Mouse (Mus musculus): ENCODE data around the gene Syne1.
"Not testable (repeated sequence)": the region's sequence is repeated elsewhere in the genome, so short reads cannot be mapped to it uniquely, and the experiment has no call there.

Syne1 gene

DNA sequence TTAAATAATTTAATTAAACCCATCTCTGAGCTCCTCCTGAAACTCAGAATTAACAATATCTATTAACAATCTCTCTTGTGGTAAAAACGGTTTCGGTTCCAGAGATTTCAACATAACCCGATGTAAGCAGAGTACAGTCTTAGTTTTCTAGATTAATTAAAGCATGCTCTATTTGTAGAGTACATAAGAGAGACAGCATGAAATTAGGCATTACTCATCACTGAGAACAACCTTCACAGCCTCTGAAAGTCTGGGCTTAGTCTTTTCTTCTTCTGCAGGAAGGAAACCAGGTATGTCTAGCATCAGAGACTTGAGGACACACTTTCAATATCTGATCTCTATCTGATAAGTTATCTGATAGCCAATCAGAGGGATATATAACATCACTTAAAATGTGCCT lies 29.0 kb downstream of the Syne1 start:
- in situ Hi-C loops (cut with MboI, MseI): no loop called here

GRCm38 (mm10) chr10:5520695-5521094 lies 30.6 kb downstream of the Syne1 start:
- in situ Hi-C loops (cut with MboI, MseI): no loop called here

GRCm38 (mm10) chr10:5515330-5515729 lies 36.0 kb downstream of the Syne1 start:
- in situ Hi-C loops (cut with MboI, MseI): no loop called here

DNA sequence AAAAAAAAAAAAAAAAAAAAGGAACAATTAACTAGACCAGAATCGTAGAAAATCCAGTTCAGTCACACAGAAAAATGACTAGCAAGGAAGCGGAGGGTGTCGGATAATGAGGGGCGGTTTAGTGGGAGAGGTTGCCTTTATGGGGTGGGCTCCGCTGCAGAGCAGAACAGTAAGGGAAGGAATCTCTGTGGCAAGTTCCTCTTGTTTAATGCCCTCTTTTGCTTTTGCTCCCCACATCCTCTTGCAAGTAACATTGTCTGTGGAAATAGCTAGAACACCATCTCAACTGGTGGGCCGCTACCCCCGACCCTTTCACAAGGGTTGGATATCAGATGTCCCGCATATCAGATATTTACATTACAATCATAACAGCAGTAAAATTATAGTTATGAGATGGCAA lies 37.1 kb downstream of the Syne1 start:
- in situ Hi-C loops (cut with MboI, MseI): no loop called here

- in situ Hi-C loops (cut with MboI, MseI): no loop called here
Observed at GRCm38 (mm10) chr10:5512285-5512684, 39.0 kb downstream of the Syne1 start.

- in situ Hi-C loops (cut with MboI, MseI): no loop called here
Observed at GRCm38 (mm10) chr10:5511403-5511802, 39.9 kb downstream of the Syne1 start.

DNA sequence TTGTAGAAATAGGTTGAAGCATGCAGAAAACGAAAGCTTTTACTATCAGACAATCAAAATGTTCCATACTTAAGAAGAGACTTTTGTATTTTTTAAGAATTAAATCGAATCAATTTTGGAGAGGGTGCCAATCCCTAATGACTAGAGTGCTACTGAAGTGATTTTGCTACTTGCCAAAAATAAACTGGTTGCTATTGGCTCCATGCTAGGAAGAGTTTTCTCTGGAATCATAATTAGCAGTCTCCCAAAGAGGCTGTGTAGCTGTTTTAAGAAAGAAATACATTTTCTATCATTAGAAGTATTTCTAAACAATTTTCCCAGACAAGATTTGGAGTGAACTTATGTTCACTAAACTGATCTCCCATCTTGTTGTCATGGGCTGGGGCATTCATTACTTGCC lies 43.8 kb downstream of the Syne1 start:
- in situ Hi-C loops (cut with MboI, MseI): no loop called here

DNA sequence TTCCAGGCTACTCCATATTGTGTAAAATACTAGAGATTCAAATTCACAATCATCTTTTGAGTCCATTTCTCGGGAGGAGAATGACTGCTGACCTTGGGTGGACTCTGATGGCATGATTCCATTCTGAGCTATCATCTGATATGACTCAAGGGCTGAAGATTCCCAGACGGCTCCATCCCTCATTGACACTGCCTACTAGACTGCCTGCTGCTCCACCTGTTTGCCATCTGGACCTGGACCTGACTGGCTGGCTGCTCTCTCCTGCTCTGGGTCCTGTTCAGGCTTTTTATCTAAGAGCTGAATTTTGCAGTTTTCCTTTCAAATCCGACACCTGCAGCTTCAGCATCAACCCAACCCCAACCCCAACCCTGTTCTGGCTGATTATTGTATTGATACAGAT lies 46.5 kb downstream of the Syne1 start:
- in situ Hi-C loops (cut with MboI, MseI): no loop called here

DNA sequence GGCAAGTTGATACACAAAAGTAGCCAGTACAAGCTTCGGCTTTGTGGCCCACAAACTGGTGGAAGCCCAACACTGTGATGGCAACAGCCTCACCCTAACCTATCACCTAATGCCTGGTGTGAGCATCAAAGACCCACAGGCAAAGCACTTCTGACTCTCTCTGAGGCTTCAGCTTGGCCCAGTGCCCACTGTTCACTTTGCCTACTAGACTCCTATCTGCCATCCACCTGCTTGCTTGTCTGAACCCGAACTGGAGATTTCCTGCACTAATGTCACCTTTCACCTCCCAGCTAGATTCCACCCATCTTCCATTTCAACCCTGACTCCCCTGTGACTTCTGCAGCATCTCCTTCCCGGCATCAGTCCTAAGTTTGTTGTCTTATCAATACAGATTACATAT lies 47.4 kb downstream of the Syne1 start:
- in situ Hi-C loops (cut with MboI, MseI): no loop called here

DNA sequence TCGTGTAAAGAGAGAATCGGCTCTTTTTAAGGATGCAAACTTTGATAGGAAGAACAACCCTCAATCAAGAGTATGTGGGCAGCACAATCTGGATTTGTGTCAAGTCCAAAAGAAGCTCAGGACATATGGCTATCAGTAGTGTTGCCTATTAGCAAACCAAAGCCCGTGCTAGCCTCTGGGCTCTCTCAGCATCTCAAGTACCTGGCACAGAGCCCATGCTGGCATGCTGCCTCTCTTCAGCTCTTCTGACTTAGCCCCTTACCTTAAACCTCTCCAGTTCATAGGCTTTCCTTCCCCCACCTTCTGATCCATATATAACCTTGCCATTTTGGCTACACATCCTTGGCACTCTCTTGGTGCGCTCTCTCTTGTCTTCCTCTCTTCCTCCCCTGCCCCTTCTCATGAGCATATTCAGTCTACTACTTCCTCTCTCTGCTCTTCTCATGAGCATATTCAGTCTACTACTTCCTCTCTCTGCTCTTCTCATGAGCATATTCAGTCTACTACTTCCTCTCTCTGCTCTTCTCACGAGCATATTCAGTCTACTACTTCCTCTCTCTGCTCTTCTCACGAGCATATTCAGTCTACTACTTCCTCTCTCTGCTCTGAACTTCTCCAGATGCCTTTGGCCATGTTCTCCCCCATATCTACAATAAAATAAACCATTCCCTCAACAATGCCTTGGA lies 51.5 kb downstream of the Syne1 start:
- in situ Hi-C loops (cut with MboI, MseI): not testable (repeated sequence)

- in situ Hi-C loops (cut with MboI, MseI): no loop called here
Observed at GRCm38 (mm10) chr10:5497859-5498258, 53.4 kb downstream of the Syne1 start.

DNA sequence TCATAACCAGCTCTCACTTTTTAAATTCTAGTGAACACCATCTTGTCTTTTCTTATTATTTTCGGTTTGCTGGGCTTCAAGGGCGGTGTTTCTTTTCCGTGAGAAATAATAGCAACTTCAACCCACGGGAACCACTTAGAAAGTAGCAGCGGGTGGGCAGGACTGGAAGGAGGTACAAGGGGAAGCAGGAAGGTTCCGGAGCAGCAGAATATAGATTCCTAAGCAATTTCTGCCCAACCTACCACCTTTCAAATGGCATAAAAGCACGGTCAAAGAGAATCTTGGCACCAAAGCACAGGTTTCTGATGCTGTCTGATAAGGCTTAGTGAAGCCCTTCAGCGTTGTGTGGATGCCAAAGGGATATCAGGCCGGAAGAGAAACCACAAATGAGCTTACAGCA lies 60.2 kb downstream of the Syne1 start:
- in situ Hi-C loops (cut with MboI, MseI): no loop called here

GRCm38 (mm10) chr10:5490029-5490428 lies 61.3 kb downstream of the Syne1 start:
- in situ Hi-C loops (cut with MboI, MseI): no loop called here

- in situ Hi-C loops (cut with MboI, MseI): loop anchor here in 1 of 2 experiments (10.0 kb wide), 1 partner anchor 307 kb away; no protein-coding TSS in a partner anchor
Observed at GRCm38 (mm10) chr10:5488097-5488496, 63.2 kb downstream of the Syne1 start.

- in situ Hi-C loops (cut with MboI, MseI): loop anchor here in 1 of 2 experiments (5.0 to 10.0 kb wide), 2 partner anchors 76 to 314 kb away; no protein-coding TSS in a partner anchor
Observed at GRCm38 (mm10) chr10:5480552-5481550, 70.4 kb downstream of the Syne1 start.

DNA sequence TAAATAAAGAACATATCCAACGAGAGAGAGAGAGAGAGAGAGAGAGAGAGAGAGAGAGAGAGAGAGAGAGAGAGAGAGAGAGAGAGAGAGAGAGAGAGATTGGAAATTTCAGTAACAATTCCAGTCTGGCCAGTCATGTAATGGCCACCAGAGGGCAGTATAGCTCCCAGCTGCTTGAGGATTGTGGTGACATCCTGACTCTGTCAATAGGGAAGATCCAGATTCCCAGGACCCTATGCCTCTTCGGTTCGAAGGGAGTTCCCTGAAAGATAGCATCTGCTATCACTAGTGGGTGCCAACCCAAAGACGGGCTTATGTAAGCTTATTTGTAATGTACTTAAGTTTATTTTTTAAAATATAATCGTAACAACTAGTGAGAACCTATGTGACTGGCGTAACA lies 71.2 kb downstream of the Syne1 start:
- in situ Hi-C loops (cut with MboI, MseI): loop anchor here in 1 of 2 experiments (5.0 to 10.0 kb wide), 2 partner anchors 77 to 315 kb away; no protein-coding TSS in a partner anchor

GRCm38 (mm10) chr10:5468638-5469037 lies 82.6 kb downstream of the Syne1 start:
- in situ Hi-C loops (cut with MboI, MseI): loop anchor here in 1 of 2 experiments (10.0 kb wide), 1 partner anchor 1324 kb away; no protein-coding TSS in a partner anchor

DNA sequence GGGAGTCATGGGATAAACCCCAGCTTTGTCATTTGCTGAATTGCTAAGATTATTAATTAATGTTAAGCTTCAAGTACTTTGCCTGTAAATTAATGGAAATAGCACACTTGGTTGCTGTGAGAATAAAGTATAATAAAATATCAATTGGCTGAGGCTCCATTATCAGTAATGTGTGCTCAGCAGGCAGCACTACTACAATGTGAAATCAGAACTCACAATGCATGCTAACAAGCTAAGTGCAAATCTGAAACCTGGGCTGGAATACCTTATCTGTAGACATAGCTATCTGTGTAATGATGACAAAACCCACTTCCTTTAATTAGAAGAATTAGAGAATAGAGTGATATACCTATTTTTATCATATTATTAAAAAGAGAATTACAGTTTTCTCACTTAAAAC lies 97.5 kb downstream of the Syne1 start:
- in situ Hi-C loops (cut with MboI, MseI): no loop called here

- in situ Hi-C loops (cut with MboI, MseI): no loop called here
Observed at GRCm38 (mm10) chr10:5449944-5450343, 101.3 kb downstream of the Syne1 start.

DNA sequence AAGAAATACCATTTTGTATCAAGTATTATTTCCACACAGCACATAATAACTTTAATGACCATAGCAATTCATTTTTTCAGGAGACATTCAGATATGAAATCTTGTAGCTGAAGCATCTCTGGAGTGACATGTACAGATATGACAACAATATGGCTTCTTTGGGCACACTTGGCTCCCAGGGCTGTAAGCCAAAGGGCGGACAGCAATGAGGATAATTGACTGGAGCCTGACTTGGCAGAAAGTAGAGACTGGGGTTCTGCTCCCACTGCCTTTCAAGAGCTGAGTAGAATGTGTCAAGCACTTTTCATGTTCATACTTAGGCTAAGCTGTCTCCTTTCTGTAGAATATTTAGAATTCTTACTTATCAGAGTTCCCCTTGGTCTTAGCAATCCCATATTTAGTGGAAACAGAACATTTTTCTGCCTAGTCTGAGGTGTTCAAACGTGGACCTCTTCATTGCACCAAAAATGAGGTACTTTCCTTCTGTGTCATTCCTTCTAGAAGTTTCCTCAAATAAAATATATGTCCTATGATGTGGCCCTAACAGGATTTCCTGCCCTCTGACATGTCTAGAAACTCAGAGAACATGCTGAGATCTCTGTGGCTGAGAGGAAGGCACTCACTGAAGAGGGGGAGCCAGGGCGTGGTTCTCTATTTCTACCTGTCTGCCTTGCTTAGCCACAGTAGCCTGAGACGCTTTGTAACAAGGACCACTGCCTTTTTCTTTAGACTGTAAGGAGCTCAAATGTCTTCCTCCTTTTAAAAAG lies 103.1 kb downstream of the Syne1 start:
- in situ Hi-C loops (cut with MboI, MseI): no loop called here

DNA sequence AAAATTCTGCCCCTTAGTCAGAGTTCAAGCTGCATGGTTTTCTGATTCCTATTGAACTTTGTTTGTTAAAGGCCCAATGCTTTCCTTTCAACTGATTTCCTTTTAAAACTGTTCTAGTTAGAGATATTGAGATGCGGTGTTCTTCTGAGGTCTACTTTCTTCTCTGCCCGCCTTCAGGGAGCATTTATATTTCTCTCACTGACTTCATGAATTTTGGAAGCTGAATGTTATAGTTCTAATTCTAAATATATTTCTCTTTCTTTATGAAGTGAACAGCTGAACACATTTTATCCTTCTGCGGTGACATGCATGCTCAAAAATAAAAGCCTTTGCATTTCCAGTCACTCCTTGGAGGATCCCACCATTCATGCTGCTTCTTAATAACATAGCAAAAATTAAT lies 106.0 kb downstream of the Syne1 start:
- in situ Hi-C loops (cut with MboI, MseI): no loop called here

All from T-helper 17 cell (primary cell).